Mouse (Mus musculus): ENCODE measurements around the gene Btn1a1.

Btn1a1 gene

DNA sequence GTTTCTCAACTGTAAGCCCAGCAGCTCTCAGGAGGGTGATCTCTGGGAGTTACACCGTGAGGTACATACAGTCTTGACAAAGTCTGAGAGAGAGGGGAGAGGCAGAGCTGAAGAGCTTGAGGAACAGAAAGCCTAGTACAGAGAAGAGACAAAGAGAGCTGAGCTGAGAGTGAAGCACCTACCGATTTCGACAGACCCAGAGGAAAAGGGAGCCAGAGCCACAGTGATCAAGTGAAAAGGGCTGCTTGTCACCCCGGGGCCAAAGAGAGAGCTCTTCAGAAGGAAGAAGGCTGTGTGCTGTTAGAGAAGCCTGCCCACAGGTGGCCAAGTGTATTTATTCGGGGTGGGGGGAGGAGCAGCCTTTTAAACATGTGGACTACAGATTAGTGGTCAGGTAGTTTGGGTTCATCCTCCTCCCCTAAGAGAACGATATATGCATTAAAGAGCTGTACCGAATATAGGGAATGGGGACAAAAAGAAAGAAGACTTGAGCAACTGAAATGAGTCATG, at the start of gene Btn1a1:
Gene Btn1a1, minus strand, starts transcription at position 302 of the 510 bp plus-strand sequence.
- DNase-seq = no peak

DNA sequence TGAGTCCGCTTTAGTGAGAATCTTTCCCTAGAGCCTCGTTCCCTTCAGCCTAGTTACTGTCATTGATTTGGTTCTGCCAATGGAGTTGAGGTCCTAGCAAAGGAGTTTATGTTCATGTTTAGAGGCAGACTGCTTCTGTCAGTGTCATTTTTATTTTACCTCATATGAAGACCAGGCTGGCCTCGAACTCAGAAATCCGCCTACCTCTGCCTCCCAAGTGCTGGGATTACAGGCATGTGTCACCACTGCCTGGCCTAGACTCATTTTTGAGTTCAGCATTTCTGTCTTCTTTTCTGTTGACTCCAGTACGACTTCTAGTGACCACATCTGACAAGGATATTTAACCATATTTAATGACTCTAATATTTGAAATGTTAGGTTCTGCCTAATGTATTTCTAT, 49.6 kb upstream of the Btn1a1 start:
- no peak for DNase-seq

DNA sequence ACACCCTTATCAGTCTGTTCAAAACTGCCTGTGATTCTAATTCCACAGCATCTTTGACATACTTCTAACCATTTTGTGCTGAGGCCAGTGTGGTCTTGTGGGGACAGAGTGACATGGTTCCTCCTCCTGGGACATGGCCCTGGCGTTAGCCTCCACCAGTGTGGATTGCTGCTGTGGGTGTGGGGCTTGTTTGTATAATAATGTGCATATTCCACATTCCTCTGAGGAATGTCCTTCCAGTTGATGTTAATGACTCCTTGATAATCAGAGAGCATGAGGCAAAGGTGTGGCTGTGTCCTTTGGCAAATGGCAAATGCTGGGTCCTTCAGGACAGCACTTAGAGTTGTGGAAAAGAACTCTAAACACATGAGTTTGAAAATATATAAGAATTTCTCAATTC, 47.8 kb upstream of the Btn1a1 start:
- no peak for DNase-seq

DNA sequence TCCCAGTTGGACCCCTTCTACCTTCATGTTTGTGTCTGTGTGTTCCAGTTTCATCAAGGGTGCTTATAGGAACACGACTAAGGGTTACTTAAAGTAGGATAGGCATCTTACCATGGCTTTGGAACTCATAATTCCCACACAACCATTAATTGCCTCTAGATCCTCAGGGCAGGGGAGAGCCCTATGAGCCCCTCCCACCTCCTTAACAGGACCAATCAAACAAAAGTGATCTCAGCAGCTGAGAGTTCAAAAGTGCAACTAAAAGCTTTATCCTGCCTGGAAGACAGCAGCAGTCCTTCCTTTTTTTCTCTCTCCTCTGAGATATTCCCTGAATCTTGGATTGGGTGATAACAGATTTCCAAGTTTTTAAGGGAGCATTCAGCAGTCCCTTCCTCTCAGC, 44.4 kb upstream of the Btn1a1 start:
- DNase-seq = no peak

DNA sequence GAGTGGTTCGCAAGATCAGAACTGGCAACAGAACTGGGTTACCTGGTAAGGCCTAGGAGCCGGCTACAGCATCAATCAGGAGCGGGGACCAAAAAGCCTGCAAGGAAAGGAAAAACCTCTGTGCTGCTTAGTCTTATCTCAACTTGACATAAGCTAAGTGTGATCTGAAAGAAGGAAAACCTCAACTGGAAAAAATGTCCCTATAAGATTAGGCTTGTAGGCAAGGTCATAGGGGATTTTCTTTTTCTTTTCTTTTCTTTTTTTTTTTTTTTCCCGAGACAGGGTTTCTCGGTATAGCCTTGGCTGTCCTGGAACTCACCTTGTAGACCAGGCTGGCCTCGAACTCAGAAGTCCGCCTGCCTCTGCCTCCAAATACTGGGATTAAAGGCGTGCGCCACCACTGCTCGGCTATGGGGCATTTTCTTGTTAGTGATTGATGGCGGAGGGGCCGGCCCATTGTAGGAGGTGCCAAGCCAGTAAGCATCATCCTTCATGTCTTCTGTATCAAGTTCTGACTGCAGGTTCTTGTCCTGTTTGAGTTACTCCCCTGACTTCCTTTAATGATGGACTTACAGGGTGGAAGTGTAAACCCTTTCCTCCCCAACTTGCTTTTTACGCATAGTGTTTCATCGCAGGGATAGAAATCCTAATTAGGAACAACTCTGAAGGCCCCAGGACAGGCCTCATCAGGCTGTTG, 41.3 kb upstream of the Btn1a1 start:
- no peak for DNase-seq

DNA sequence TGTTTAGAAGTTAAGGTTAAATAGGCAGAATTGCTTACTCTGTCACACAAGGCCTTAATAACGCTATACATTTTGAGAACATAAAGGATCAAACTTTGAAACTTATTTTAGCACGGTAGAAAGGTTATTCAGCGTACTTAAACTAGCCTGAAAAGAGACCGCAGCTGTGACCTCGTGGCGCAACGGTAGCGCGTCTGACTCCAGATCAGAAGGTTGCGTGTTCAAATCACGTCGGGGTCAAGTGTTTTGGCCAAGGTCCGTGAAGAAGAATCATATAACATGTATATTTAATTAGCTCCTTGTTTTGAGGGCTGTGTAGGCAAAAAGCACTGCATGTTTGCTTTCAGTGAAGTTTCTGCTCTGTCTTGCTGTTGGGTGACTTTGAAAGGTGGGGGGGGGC, 40.6 kb upstream of the Btn1a1 start:
- DNase-seq = peak; percentile 51 to 66

DNA sequence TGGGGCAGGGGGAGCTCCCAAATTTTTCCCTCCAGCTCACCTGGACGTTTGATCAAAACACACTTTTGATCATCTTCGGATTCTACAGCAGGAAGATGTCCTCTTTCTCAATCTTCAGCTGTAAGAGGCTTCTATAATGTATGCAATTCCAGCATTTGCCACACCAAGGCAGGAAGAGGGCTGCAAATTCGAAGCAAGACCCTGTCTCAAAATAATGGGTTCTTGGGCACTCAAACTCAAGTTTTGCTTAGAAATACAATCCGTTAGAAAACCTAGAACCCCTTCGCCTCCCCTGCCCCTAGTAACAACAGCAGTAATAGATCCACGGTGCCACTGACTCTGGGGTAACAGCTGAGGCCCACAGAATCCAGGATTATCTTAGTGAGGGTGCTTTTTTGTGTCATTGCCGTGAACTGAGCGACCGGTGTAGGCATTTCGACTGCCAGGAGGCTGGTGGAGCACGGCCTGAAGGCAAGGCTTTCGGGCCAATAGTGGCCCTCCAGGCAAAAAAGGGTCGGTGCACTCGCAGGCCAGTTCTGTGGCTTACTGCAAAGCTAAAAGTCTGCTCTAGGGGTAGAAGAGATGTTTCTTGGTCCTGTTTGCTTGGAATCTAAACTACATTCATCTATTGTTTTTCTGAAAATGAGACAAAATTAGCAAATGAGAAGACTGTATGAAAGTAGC, 40.1 kb upstream of the Btn1a1 start:
- no peak for DNase-seq

DNA sequence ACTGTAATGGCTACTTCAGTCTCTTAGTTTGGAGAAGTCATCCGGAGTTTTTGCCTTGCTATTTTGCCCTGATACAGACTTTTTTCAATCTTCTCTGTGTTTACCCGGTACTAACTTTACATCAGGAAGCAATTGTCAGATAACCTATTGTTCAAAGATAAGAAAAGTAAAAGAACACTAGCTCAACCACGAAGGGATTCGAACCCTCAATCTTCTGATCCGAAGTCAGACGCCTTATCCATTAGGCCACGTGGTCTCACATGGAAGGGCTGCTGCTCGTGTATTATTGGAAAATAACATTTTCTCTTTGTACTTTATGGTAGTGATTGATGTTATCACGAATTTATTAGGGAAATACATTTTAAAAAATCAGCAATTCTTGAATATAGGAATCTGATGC, 38.1 kb upstream of the Btn1a1 start:
- peak; percentile 75 to 77 for DNase-seq

DNA sequence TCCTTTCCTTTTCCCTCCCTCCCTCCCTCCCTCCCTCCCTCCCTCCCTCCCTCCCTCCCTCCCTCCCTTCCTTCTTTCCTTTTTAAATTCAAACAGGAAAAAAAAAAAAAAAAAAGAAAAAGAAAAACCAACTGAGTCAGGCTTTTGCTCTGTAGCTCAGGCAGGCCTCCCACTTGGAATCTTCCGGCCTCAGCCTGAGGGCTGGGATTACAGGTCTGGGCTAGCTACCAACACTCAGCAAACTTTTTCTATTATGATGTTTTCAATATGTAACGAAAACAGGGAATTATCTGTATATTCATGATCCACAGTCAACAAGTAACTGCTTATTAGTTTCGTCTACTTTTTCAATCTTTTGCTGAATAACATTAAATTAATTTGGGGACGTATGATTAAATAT, 37.2 kb upstream of the Btn1a1 start:
- DNase-seq = no peak

DNA sequence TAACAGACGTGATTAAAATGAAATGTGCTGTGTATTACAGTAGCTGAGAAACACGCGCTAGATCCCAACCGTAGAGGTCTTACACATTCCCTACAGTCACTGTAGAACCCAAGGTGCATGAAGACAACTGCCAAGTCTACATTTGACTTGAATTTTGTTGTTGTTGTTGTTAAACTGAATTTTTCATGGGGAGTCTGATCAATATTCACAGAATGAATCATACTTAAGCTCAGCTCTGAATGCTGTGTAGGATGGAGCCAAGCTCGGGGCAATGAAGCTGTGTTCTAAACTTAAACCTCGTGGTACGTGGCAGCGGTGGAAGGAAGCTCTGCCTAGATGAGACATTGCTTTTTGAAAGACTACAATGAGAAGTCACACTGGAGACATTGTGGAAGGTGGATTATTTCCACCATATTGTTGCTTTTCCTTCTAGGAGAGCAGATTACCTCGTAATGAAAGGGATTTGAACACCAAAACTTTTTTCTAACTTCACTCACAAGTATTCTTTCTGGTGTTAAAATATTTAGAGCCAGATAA, 36.4 kb upstream of the Btn1a1 start:
- DNase-seq = no peak

DNA sequence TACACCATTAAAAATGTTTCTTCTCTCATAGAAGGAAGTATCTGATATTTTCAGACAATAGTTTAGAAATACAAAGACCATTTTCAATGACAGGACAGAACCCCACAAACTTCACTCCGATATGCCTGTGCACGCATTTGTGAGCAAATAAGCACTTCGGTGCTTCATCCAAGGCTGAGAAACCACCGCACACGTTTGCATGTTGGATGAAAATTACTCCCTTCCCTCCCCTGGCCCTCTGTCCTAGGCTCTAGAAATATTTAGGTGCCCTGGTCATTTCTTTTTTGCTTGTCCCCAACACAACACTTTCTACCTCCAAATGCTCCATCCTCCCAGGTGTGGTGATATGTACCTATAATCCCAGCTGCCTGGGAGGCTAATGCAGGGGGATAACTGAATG, 35.8 kb upstream of the Btn1a1 start:
- no peak for DNase-seq

DNA sequence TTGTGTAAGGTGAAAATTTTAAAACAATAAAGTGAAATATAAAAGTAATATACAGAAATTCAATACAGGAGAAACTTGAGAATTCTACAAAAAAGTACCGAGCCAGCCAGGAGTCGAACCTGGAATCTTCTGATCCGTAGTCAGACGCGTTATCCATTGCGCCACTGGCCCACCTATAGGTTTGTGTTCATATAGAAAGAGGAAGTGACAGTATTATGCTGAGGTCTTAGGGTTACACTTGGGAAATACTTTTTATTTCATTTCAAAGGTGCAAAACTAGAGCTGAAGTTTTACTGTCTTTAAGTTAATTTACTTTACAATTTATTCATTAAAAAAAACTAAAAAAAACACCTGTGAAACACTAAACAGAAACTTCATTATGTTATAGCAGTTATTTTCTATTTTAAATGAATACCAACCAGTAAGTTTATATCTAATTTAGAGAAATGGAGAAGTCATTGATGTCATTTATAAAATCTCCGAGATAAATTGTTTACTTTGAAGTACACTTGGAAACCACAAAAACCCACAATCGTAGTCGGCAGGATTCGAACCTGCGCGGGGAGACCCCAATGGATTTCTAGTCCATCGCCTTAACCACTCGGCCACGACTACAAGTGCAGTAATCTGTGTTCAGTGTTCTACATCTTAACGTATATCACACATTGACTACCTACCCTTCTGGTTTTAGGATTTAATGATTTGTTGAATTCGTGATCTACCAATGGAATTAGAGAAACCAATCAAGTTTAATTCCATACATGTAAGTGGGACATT, 34.9 kb upstream of the Btn1a1 start:
- DNase-seq = peak; percentile 59

DNA sequence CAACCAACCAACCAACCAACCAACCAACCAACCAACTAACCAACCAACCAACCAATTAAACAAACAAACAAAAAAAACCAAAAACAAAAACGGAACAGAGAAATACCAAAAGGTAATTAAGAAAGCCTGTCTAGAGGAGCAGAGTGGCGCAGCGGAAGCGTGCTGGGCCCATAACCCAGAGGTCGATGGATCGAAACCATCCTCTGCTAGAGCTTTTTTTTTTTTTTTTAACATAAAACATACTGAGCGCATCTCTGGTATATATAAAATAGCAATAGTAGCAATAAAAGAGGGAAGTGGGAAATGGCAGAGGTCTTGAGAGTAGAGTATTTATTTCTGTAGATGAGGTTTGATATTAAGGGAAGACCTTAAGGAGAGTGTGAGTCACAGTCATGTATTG, 34.2 kb upstream of the Btn1a1 start:
- DNase-seq = no peak

DNA sequence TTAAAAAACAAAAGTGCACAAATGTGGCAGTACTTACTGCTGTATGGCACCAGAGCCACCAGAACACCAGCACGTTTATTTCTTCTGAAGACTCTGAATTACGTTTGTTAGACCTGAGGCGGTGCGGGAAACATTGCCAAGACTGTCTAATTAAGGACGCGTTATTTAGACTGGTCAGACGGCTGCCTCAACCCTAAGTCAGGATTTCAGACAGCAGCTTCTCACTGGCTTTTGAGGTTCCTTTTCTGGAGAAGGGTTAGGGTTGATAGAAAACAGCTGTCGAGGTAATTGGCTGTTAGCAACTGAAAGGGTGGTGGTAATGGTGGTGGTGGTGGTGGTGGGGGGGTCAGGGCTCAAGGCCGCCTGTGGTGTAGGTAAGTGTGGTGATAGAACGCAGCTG, 33.0 kb upstream of the Btn1a1 start:
- no peak for DNase-seq

DNA sequence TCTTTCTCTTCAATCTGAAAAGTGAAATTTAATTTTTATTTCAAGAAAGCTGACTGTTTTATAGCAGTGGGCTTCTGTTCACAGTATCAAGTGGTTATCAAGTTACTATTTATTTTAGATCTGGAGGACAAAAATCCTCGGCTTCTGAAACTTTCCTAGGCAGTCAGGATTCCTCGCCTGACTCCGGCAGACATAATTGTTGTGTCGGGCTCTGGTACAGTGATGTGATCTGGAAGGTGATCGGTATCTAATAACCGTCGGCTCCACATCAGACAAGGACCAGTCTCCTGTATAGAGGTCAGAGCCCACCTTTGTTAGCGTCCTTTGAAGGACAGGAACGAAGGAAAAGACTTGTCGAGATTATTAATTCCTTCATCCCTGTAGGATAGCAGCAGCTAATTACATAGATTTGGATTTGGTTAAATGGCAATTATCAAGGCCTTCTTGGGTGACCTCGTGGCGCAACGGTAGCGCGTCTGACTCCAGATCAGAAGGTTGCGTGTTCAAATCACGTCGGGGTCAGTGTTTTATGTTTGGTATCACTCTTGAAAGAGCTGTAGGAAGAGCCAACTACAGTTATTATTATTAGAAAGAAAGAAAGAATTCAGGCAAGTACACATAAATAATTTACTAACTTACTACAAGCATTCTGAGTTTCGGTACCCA, 32.1 kb upstream of the Btn1a1 start:
- DNase-seq = peak; percentile 26 to 31

DNA sequence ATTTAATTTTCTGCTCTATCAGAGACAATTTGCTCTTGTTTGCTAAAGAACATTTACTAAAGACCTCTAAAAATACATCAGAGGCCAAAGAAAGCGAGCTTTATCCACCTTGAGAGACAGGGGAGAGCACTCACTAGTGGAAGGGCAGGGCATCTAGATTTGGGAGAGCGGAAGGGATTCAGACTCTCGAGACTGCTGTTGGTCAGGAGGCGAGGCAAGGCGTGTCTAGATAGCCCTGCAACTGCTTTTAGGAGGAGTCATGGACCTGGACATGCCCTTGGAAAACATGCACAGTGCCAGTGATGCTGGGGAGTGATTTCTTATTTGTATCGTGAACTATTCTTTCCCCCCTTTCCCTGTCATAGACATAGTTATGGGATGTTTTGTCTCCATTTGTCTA, 29.8 kb upstream of the Btn1a1 start:
- DNase-seq = no peak

DNA sequence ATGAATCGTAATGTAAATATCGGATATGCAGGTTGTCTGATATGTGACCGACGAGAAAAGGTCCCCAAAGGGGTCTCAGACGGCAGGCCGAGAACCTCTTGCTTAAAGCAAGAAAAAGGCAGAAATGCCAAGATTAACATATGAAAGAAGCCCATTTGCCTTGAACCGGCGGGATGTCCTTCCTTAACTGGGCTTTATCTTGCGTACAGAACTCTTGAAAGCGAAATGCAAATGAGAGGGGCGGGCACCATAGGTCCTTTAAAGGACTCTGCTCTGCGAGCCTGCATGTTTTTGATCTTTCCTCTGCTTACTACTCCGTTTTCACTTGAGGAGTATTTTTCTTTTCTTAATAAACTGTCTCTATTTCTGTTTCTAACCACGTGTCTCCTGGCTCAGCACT, 26.3 kb upstream of the Btn1a1 start:
- DNase-seq = no peak

DNA sequence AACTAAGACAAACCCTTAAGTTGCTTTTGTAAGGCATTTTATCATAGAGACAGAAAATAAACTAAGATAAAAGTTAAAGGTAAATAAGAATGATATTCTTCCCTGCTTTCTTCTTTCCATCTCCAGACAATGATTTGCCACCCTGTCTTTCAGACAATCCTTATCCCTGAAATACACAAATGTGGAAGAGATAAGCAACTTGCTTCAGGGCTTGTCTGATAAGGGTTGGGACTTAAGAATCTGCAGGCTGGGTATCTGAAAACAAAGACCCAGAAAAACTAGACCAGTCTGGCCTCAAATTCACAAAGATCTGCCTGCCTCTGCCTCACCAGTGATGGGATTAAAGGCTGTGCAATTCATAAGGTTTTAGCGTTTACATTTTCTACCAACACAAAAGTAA, 25.6 kb upstream of the Btn1a1 start:
- DNase-seq = no peak

DNA sequence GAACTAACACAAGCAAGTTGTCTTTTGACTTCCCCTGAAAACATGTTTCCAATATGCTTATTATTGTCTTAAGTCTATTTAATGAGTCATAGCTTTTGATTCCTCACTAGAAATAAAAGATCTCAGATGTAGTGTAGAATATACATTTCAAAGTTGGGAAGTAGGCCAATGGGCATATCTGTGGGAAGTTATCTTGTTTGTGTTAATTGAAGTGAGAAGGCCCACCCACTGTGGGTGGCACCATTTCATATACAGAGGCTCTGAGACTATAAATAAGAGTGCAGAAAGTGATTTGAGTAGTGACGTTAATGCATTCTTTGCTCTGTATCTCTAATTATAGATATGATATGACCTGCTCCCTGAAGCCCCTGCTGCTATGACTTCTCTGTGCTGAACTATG, 25.2 kb upstream of the Btn1a1 start:
- no peak for DNase-seq

DNA sequence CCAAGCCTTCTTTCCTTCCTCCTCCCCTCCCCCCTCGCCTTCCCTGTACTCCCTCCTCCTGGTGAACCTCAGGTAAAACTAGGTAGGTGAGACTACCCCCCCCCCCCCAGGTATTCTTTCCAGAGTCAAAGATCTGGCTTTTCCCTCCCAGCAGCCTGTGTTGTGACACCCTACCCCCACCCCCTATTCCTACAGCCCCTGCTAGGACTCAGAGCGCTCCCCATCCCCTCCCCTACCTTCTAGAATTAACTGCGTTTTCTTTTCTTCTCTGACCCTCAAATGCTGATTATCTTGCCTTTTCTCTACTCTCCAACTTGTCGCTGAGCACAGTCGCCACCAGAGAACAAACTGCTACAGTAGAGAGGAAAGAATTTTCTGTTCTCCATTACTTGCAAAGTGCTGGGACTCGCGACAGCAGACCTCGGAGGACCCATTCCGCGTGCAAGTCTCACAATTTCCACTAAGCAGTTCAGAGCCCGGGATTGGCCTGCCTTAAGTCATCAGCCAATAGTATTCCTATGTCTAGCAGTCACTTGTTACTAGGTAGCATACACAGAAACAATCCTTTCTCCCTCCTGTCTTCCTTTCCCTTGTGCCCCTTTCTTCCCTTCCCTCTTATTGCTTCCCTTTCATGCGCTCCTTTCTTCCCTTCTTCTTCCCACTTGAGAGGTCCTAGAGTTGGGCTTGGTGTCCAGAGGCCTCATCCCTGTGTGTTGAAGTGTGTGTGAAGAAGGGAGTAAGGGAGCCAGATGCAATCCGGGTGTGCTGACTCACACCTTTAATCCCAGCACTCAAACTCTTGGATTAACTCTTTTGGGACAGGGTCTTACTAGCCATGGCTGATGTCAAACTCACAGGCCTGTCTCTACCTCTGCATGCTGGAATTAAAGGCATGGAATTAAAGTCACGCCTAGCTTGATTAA, 23.0 kb upstream of the Btn1a1 start, which contains the start of gene Btn2a2:
Gene Btn2a2, minus strand, starts transcription at position 458 of the 923 bp plus-strand sequence.
- DNase-seq = peak; percentile 78 to 82

DNA sequence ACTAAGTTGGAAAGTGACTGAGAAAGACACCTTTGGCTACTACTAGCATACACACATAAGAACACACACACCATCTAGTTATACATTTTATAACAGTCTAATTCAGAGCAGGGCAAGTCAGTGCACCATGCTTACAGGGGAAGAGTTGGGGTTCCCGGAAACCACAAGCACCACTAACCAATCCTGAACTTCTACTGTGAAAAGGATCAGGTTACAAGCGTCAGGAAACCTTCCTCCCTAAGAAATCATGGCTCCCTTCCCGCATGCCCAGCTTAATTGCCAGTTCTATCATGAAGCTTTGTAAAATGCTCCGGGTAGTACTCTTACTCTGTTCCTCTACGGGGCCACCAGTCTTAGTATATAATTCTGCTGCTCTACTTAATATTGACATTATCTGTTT, 19.6 kb upstream of the Btn1a1 start:
- no peak for DNase-seq

DNA sequence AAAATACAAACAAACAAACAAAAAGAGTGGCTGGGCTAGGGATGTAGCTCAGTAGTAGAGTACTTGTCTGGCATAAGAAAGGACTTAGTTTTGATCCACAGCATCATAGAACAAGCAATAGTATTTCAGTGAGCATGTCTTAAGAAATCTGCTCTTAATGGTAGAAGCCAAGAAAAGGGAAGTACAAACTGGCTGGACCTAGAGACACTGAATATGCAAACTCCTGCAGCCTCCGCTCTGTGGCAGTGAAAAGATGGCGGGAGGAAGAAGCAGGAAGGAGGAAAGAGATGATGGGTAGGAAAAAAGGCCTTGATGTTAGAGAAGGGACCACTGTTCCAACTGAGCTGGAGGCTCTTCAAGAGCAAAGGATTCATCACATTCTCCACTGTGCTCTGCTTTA, 17.5 kb upstream of the Btn1a1 start:
- DNase-seq = no peak

Data from cerebellum, postnatal 10 days (tissue).